Mouse (Mus musculus) brain, embryonic 14.5 days (tissue): Measurements from ENCODE around the gene Sparc.

Experiments
- CTCF ChIP-seq: fragments of 200-500 bp; IDR thresholded peaks from 2 replicates; pipeline ENCODE4 v1.5.1; 2012; ENCODE audit warnings: inconsistent platforms, mild to moderate bottlenecking, moderate library complexity, borderline replicate concordance; ENCODE audit not compliant: insufficient read depth, insufficient read length; ENCODE audit errors: extremely low read depth
- POLR2A ChIP-seq: fragments of 200-500 bp; IDR thresholded peaks from 2 replicates; pipeline ENCODE4 v1.6.1; 2012; ENCODE audit warnings: mild to moderate bottlenecking, inconsistent platforms, borderline replicate concordance; ENCODE audit not compliant: poor library complexity, insufficient read depth, insufficient read length, severe bottlenecking; ENCODE audit errors: extremely low read depth

DNA sequence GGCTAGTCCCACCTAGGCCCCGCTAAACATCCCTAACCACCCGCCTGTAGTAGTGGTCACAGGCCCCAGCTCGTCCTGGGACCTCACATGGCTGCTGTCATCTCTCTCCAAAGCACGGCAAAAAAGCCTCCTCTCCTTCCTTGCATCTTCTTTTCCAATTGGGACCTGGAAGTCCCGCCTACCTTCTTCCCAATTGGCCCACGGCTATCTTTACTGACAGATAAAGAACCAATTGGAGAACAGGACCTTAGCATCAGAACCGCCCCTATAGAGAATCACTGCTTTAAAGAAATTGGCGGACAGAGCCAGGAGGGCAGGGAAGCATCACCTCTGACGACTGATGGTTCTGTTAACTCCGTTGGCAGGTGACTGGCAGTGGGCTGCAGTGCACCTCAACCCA, 30.5 kb downstream of the Sparc start:
- TF ChIP-seq CTCF, result no peak
- no peak for TF ChIP-seq POLR2A
